Mouse (Mus musculus) CH12F3 (cell line): ENCODE measurements around the gene Bach2.

Experiments
- in situ Hi-C: fragments of 300-500 bp; cut with MboI; formaldehyde crosslinking; loops from 2 replicates; pipeline ENCODE4 v1.14.3; 2020; ENCODE audit warnings: low sequenced_read_pairs

Bach2 gene

GRCm38 (mm10) chr4:32586596-32586995 is 348.0 kb downstream of the Bach2 start:
- in situ Hi-C loops = loop anchor here (25.0 kb wide), 1 partner anchor 526 kb away; no protein-coding TSS in a partner anchor

- in situ Hi-C loops = loop anchor here (25.0 kb wide), 1 partner anchor 525 kb away; no protein-coding TSS in a partner anchor
Observed at GRCm38 (mm10) chr4:32587543-32587942, 348.9 kb downstream of the Bach2 start.

- in situ Hi-C loops = loop anchor here (25.0 kb wide), 1 partner anchor 524 kb away; no protein-coding TSS in a partner anchor
Observed at GRCm38 (mm10) chr4:32588237-32588636, 349.6 kb downstream of the Bach2 start.

GRCm38 (mm10) chr4:32601135-32601534 is 362.5 kb downstream of the Bach2 start:
- in situ Hi-C loops = no loop called here

- in situ Hi-C loops = no loop called here
Observed at GRCm38 (mm10) chr4:32602660-32603059, 364.1 kb downstream of the Bach2 start, which contains the start of gene Gja10. Gja10 (minus strand) TSS chr4:32602760.

GRCm38 (mm10) chr4:32615034-32615881 is 376.7 kb downstream of the Bach2 start, which contains the start of gene Casp8ap2:
Casp8ap2 (plus strand) TSS chr4:32615451.
- in situ Hi-C loops = no loop called here

GRCm38 (mm10) chr4:32621637-32622036 is 383.0 kb downstream of the Bach2 start:
- in situ Hi-C loops = no loop called here
